In the genomic region with DNA sequence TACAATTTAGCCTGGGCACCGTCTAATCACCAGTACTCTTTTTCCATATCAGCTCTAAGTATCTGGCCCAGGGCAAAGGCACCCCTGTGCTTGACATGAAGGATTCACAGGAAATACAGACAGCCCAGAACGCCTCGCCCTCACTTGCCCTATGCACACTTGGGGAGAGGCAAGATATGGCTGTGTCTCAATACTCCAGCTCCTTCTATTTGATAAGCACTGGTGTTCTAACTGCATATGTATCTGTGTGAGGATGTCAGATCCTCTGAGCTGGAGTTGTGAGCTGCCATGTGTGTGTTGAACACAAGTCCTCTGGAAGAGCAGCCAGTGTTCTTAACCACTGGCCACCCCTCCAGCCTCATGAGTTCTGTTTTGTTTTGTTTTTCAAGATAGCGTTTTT, we compare ENCODE assay signal across 25 mouse cellular contexts. TPM values are rescaled to one million over a fixed set of nuclear protein-coding genes. Genes with fewer than 3 reads are reported as not detected.
A peak's percentile ranks its signal among the peaks of the same experiment; 100 is the strongest.
DNase-seq lines count a peak whose midpoint lies in the region; ATAC-seq and TF ChIP-seq lines count a peak whose summit lies in the region.
"Had no signal": no experiment of that assay in that cellular context is flagged by ENCODE, and none has a peak within 500 bp of the region (broad histone marks: within the 10 kb centered on the region; RNA-seq: fewer than 3 reads in every experiment).

No protein-coding gene starts in this region.

- H3K4me2 ChIP-seq in liver, embryonic 11.5 days, result no peak overlapping the region
- H3K4me2 ChIP-seq: embryonic facial prominence, embryonic 12.5 days; forebrain, embryonic 13.5 days; forebrain, embryonic 15.5 days had no signal

- no peak overlapping the region for H3K9ac ChIP-seq in liver, embryonic 11.5 days (ENCODE audit: low read depth, low read length)
- H3K9ac ChIP-seq in MEL (ENCODE audit: control insufficient read depth, low read depth, low read length, poor library complexity, severe bottlenecking), result no peak overlapping the region
- H3K9ac ChIP-seq: embryonic facial prominence, embryonic 12.5 days; forebrain, embryonic 13.5 days; forebrain, embryonic 15.5 days; forebrain, postnatal 0 days had no signal

- H3K36me3 ChIP-seq in liver, embryonic 11.5 days (ENCODE audit: control insufficient read depth, insufficient read depth, low read length), result peaks cover 21% of the 10 kb centered on the region
- H3K36me3 ChIP-seq in MEL (ENCODE audit: control insufficient read depth in 1 of 2, insufficient read depth in 2 of 2, low read length in 2 of 2), result peaks cover 42 to 47% of the 10 kb centered on the region in 2 experiments

- no peak for TF ChIP-seq RAD21 in MEL (IDR thresholded peaks at IDR 0.05; ENCODE audit: low read depth, low read length)

- H3K4me3 ChIP-seq in liver, embryonic 11.5 days (ENCODE audit: low read depth, low read length), result no peak overlapping the region
- H3K4me3 ChIP-seq in MEL (ENCODE audit: control insufficient read depth in 1 of 2, insufficient read depth in 1 of 2, low read depth in 2 of 2, low read length in 2 of 2), result no peak overlapping the region
- H3K4me3 ChIP-seq: embryonic facial prominence, embryonic 10.5 days; embryonic facial prominence, embryonic 12.5 days; forebrain, embryonic 13.5 days; forebrain, embryonic 15.5 days had no signal

- 71% methylated on average over 4 of the region's 4 CpGs for WGBS in liver, embryonic 11.5 days

- H3K4me1 ChIP-seq in liver, embryonic 11.5 days (replicated peaks; ENCODE audit: control insufficient read depth, insufficient read depth, low read length), result peaks cover 14% of the 10 kb centered on the region
- H3K4me1 ChIP-seq in MEL (ENCODE audit: control insufficient read depth in 1 of 2, insufficient read depth in 2 of 2, low read length in 2 of 2), result peaks cover 44% of the 10 kb centered on the region in 2 experiments
- H3K4me1 ChIP-seq: embryonic facial prominence, embryonic 10.5 days; embryonic facial prominence, embryonic 12.5 days; forebrain, embryonic 13.5 days; forebrain, embryonic 15.5 days had no signal

- peak; percentile 48 for ATAC-seq in liver, embryonic 11.5 days (replicated peaks; ENCODE audit: low FRiP score)
- peak; percentile 59; the same call in 1 of the 2 replicates for ATAC-seq in megakaryocyte-erythroid progenitor cell, adult 5-6 weeks (replicated peaks; ENCODE audit: low FRiP score, low TSS enrichment, poor library complexity, severe bottlenecking)
- ATAC-seq: CD4-positive, CD25-positive, alpha-beta regulatory T cell, adult 4 months; forebrain, embryonic 13.5 days; forebrain, embryonic 15.5 days; forebrain, postnatal 0 days had no signal

- no peaks in the 10 kb centered on the region for H3K9me3 ChIP-seq in liver, embryonic 11.5 days (ENCODE audit: control insufficient read depth, low read length)
- no peaks in the 10 kb centered on the region for H3K9me3 ChIP-seq in MEL (replicated peaks; ENCODE audit: insufficient read depth, low read length)
- H3K9me3 ChIP-seq: embryonic facial prominence, embryonic 10.5 days; embryonic facial prominence, embryonic 12.5 days; forebrain, embryonic 13.5 days; forebrain, embryonic 15.5 days; G1E had no signal

- TF ChIP-seq CTCF in MEL (IDR thresholded peaks at IDR 0.05 in 2 of 3, conservative IDR thresholded peaks at IDR 0.05 in 1 of 3; ENCODE audit: control insufficient read depth in 1 of 3, insufficient read depth in 1 of 3, low read depth in 2 of 3, low read length in 3 of 3, poor library complexity in 1 of 3, severe bottlenecking in 1 of 3), result no peak

- peak; percentile 49 to 77 for TF ChIP-seq EP300 in MEL (IDR thresholded peaks at IDR 0.05; ENCODE audit: low read depth in 1 of 2, low read length in 2 of 2)

- DNase-seq in liver, embryonic 11.5 days (ENCODE audit: low spot score), result no peak
- DNase-seq in liver (no peak), MEL (ENCODE audit: low read depth, low spot score) (peak; percentile 55)
- DNase-seq in ovary, postnatal 36 days (ENCODE audit: low spot score), result no peak
- DNase-seq: adrenal gland, adult 2 months; adrenal gland, postnatal 10 days; adrenal gland, postnatal 36 days; B cell, adult 2 months; cerebellum, adult 11-12 months; cerebellum, adult 2 months; cerebellum, adult 9-10 months; cerebellum, postnatal 10 days; cerebellum, postnatal 25 days; forebrain, postnatal 0 days had no signal

- no peaks in the 10 kb centered on the region for H3K27me3 ChIP-seq in liver, embryonic 11.5 days (replicated peaks; ENCODE audit: control insufficient read depth, insufficient read depth, low read length)
- H3K27me3 ChIP-seq in MEL (ENCODE audit: control insufficient read depth in 1 of 2, insufficient read depth in 2 of 2, low read length in 2 of 2), result no peaks in the 10 kb centered on the region
- H3K27me3 ChIP-seq: CH12.LX; embryonic facial prominence, embryonic 12.5 days; forebrain, embryonic 13.5 days; forebrain, embryonic 15.5 days had no signal

- no peaks in the 10 kb centered on the region for H3K79me2 ChIP-seq in MEL (ENCODE audit: control insufficient read depth, insufficient read depth, low read length, poor library complexity)

- H3K27ac ChIP-seq in liver, embryonic 11.5 days (ENCODE audit: low read depth, low read length), result no peak overlapping the region
- H3K27ac ChIP-seq in MEL (ENCODE audit: control insufficient read depth, low read depth, low read length), result peak overlapping the region; percentile 37
- H3K27ac ChIP-seq: embryonic facial prominence, embryonic 10.5 days; embryonic facial prominence, embryonic 12.5 days; forebrain, embryonic 13.5 days; forebrain, embryonic 15.5 days had no signal

- no peak for TF ChIP-seq POLR2A in MEL (IDR thresholded peaks at IDR 0.05; ENCODE audit: control insufficient read depth in 1 of 2, insufficient read depth in 1 of 2, low read depth in 1 of 2, low read length in 2 of 2, poor library complexity in 1 of 2)

TF ChIP-seq in MEL, 35 proteins besides CTCF, POLR2A, EP300 and RAD21:
- TF ChIP-seq SIN3A (IDR thresholded peaks at IDR 0.05; ENCODE audit: low read length) (peak; percentile 53; the same call in 1 of the 2 replicates), GATA1 (IDR thresholded peaks at IDR 0.05; ENCODE audit: low read depth, low read length) (peak; percentile 59), MXI1 (IDR thresholded peaks at IDR 0.05; ENCODE audit: low read depth, low read length) (peak; percentile 27; the same call in 1 of the 2 replicates), KAT2A (conservative IDR thresholded peaks at IDR 0.05; ENCODE audit: low read depth, low read length) (no peak), MEF2A (IDR thresholded peaks at IDR 0.05; ENCODE audit: extremely low read depth, insufficient replicate concordance, low read depth, low read length, poor library complexity, severe bottlenecking) (0 out of 2 replicates have a peak, but pooled peaks have one; percentile 10), TAL1 (IDR thresholded peaks at IDR 0.05; ENCODE audit: low read length) (no peak), RCOR1 (IDR thresholded peaks at IDR 0.05; ENCODE audit: low read depth, low read length) (0 out of 2 replicates have a peak, but pooled peaks have one; percentile 29), ETS1 (IDR thresholded peaks at IDR 0.05; ENCODE audit: low read depth, low read length) (peak; percentile 75), MAX (IDR thresholded peaks at IDR 0.05; ENCODE audit: low read length) (peak; percentile 63), MYB (IDR thresholded peaks at IDR 0.05; ENCODE audit: low read depth, low read length) (peak; percentile 33; the same call in 1 of the 2 replicates), TCF12 (IDR thresholded peaks at IDR 0.05; ENCODE audit: low read depth, low read length) (peak; percentile 63), USF2 (IDR thresholded peaks at IDR 0.05; ENCODE audit: borderline replicate concordance in 1 of 2, insufficient read depth in 1 of 2, low read depth in 1 of 2, low read length in 2 of 2) (no peak)

RNA-seq across cellular contexts. Expression of gene Il13, which starts 16.9 kb away (rescaled TPM):
- polyA plus RNA-seq in liver, embryonic 11.5 days (2014; fragmentation: Nextera tagmentation; extraction: Ambion mirVana), result not detected in 2 replicates
- total RNA-seq in MEL (2012; rRNA removed), result not detected in 2 replicates
- polyA plus RNA-seq in MEL (2012; ENCODE audit: insufficient read depth in 1 of 2, insufficient read length in 2 of 2, low read depth in 1 of 2, low replicate concordance in 2 of 2, missing spikeins in 1 of 2), result not detected
- total RNA-seq in megakaryocyte-erythroid progenitor cell, adult 5-6 weeks (2014; fragmentation: Nextera tagmentation), result not detected in 2 replicates
- total RNA-seq in megakaryocyte-erythroid progenitor cell, adult 5-6 weeks (2017), result not detected in 2 replicates
- total RNA-seq: adrenal gland, adult 2 months; adrenal gland, postnatal 10 days; adrenal gland, postnatal 36 days; forebrain, postnatal 0 days had no signal
- polyA plus RNA-seq: adrenal gland, adult 2 months; CD4-positive, CD25-positive, alpha-beta regulatory T cell, adult 4 months; cerebellum, adult 2 months; cortical plate, adult 2 months; embryonic facial prominence, embryonic 10.5 days; embryonic facial prominence, embryonic 12.5 days; embryonic facial prominence, embryonic 14.5 days; forebrain, embryonic 11.5 days; forebrain, embryonic 13.5 days; forebrain, embryonic 15.5 days; forebrain, postnatal 0 days; G1E had no signal

RNA-seq across cellular contexts. Expression of gene Il4, which starts 33.0 kb away (rescaled TPM):
- polyA plus RNA-seq in liver, embryonic 11.5 days (2014; fragmentation: Nextera tagmentation; extraction: Ambion mirVana), result 1.9 and 3.2 TPM in 2 replicates
- 9.4 and 10.4 TPM in 2 replicates for total RNA-seq in MEL (2012; rRNA removed)
- polyA plus RNA-seq in MEL (2012; ENCODE audit: insufficient read depth in 1 of 2, insufficient read length in 2 of 2, low read depth in 1 of 2, low replicate concordance in 2 of 2, missing spikeins in 1 of 2), result 1 to 10 TPM in 1 of 2 experiments, not detected in 1; 4.3 TPM
- total RNA-seq in megakaryocyte-erythroid progenitor cell, adult 5-6 weeks (2014; fragmentation: Nextera tagmentation), result not detected in 2 replicates
- 3.5 and 5.0 TPM in 2 replicates for total RNA-seq in megakaryocyte-erythroid progenitor cell, adult 5-6 weeks (2017)
- total RNA-seq: adrenal gland, adult 2 months; adrenal gland, postnatal 10 days; adrenal gland, postnatal 36 days; forebrain, postnatal 0 days had no signal
- polyA plus RNA-seq: adrenal gland, adult 2 months; cerebellum, adult 2 months; cortical plate, adult 2 months had no signal

RNA-seq across cellular contexts. Expression of gene Rad50, which starts 55.7 kb away (rescaled TPM):
- 36.4 and 37.5 TPM in 2 replicates for polyA plus RNA-seq in liver, embryonic 11.5 days (2014; fragmentation: Nextera tagmentation; extraction: Ambion mirVana)
- 41.2 and 44.6 TPM in 2 replicates for total RNA-seq in MEL (2012; rRNA removed)
- polyA plus RNA-seq in MEL (2012; ENCODE audit: insufficient read depth in 1 of 2, insufficient read length in 2 of 2, low read depth in 1 of 2, low replicate concordance in 2 of 2, missing spikeins in 1 of 2), result 100 to 1,000 TPM in 1 of 2 experiments, 10 to 100 TPM in 1; 32.6 to 447 TPM
- 53.6 and 58.6 TPM in 2 replicates for total RNA-seq in megakaryocyte-erythroid progenitor cell, adult 5-6 weeks (2014; fragmentation: Nextera tagmentation)
- total RNA-seq in megakaryocyte-erythroid progenitor cell, adult 5-6 weeks (2017), result 91.4 and 110 TPM in 2 replicates
